Mouse (Mus musculus) E14TG2a.4 (cell line): Measurements from ENCODE around the gene Fezf2.

ENCODE experiments used
- H3K27me3 ChIP-seq: 2 replicates; pipeline ENCODE4 v1.6.1; 2014; ENCODE audit warnings: low read length, control low read depth; ENCODE audit not compliant: insufficient read depth
- H3K36me3 ChIP-seq: 2 replicates; pipeline ENCODE4 v1.6.1; 2014; ENCODE audit warnings: low read length, control low read depth; ENCODE audit not compliant: insufficient read depth
- H3K4me1 ChIP-seq: replicated peaks from 2 replicates; pipeline ENCODE4 v1.6.1; 2014; ENCODE audit warnings: low read depth, low read length, control low read depth
- H3K4me3 ChIP-seq: replicated peaks from 2 replicates; pipeline ENCODE4 v1.5.1; 2014; ENCODE audit warnings: mild to moderate bottlenecking, low read length
- H3K9me3 ChIP-seq: 2 replicates; pipeline ENCODE4 v1.6.1; 2014; ENCODE audit warnings: low read length, control low read depth
- CTCF ChIP-seq: conservative IDR thresholded peaks from 2 replicates; pipeline ENCODE4 v1.5.1; 2014; ENCODE audit warnings: low read length
- NANOG ChIP-seq: IDR thresholded peaks from 2 replicates; pipeline ENCODE4 v1.6.1; 2014; ENCODE audit warnings: borderline replicate concordance, low read length, mixed read lengths
- POU5F1 ChIP-seq: IDR thresholded peaks from 2 replicates; pipeline ENCODE4 v1.6.1; 2014; ENCODE audit warnings: low read length, borderline replicate concordance

The Fezf2 gene

DNA sequence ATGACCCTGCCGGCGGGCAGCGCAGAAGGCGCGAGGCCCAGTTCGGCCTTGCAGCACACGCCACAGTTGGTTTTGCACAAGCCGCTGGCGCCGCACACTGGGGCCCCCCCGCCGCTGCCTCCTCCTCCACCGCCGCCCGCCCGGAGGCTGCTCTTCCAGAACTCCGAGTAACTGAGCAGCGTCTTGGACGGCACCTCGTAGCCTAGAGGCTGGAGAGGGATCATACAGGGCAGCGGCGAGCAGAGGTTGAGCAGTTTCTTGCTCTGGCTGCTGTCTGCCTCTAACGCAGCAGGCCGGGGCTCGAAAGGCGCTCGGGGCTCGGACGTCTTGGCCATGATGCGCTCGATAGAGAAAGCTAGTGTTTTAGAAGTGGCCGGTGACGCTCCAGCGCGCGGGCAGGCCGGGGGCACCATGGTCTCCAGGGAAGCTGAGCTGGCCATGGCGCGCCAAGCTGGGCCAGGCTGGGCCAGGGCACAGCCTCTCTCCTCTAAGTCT, 3.2 kb downstream of the Fezf2 start:
- H3K4me3 ChIP-seq: peak overlapping the region; percentile 68
- H3K36me3 ChIP-seq: no peaks in the 10 kb centered on the region
- peaks cover 100% of the 10 kb centered on the region for H3K27me3 ChIP-seq
- H3K4me1 ChIP-seq: peaks cover 67% of the 10 kb centered on the region
- TF ChIP-seq POU5F1: no peak
- TF ChIP-seq CTCF: no peak
- no peak for TF ChIP-seq NANOG
- H3K9me3 ChIP-seq: no peaks in the 10 kb centered on the region

GRCm38 (mm10) chr14:12344061-12344745, 3.8 kb downstream of the Fezf2 start:
- H3K36me3 ChIP-seq: no peaks in the 10 kb centered on the region
- no peak for TF ChIP-seq CTCF
- TF ChIP-seq NANOG: no peak
- TF ChIP-seq POU5F1: no peak
- peaks cover 68% of the 10 kb centered on the region for H3K4me1 ChIP-seq
- H3K4me3 ChIP-seq: peak overlapping the region; percentile 68
- H3K9me3 ChIP-seq: no peaks in the 10 kb centered on the region
- H3K27me3 ChIP-seq: peaks cover 100% of the 10 kb centered on the region

DNA sequence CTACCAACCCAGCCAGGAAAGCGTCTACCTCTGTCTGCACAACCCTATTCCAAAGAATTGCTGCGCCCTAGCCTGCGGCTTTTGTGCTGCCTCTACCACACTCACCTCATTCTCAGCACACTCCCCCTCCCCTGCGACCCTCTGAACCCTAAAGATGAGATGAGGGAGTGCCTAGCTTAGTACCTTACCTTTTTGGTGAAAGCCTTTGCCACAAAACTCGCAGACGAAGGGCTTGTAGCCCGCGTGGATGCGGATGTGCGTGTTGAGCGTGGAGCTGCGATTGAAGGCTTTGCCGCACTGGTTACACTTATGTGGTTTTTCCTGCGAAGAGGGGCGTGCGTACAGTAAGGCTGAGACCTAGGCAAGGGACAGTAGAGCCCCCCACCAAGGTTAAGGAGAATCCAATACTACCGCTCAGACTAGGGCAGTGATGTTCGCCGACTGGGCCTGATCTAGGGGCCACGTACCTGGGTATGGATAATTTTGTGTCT, 4.5 kb downstream of the Fezf2 start:
- peaks cover 73% of the 10 kb centered on the region for H3K4me1 ChIP-seq
- H3K36me3 ChIP-seq: no peaks in the 10 kb centered on the region
- TF ChIP-seq POU5F1: no peak
- TF ChIP-seq CTCF: no peak
- no peak for TF ChIP-seq NANOG
- no peaks in the 10 kb centered on the region for H3K9me3 ChIP-seq
- peak overlapping the region; percentile 68; the same call in 1 of the 2 replicates for H3K4me3 ChIP-seq
- peaks cover 97% of the 10 kb centered on the region for H3K27me3 ChIP-seq

DNA sequence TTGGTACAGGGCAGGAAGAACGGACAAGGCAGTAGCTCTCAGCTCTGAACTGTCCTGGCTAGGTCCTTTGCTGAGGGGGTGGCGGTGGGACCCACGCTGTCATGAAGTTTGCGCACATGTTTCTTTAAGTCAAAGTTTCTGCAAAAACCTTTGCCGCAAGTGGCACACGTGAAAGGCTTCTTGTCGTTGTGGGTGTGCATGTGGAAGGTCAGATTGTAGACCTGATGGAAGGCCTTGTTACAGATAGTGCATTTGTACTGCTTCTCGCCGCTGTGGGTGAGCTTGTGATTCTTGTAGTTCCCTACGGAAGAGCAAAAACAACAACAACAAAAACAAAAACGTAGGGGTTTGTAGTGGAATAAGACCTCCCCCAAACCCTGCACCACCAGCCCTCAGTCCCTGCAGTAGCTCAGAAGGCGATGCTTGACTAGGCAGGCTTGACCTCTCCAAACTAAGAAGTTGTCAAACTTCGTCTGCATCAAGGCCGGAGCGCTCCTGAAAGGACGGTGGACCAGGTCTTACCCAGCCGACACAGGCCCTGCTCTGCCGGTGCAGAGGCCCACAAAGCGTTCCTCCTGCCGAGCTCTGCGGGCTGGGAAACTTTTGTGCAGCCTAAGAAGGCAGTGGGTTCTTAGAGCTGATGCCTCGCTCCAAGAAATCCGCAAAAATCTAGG, 5.4 kb downstream of the Fezf2 start:
- TF ChIP-seq POU5F1 (no peak), CTCF (no peak), NANOG (no peak)
- peaks cover 97% of the 10 kb centered on the region for H3K27me3 ChIP-seq
- H3K36me3 ChIP-seq: no peaks in the 10 kb centered on the region
- H3K4me1 ChIP-seq: peaks cover 81% of the 10 kb centered on the region
- H3K9me3 ChIP-seq: no peaks in the 10 kb centered on the region
- H3K4me3 ChIP-seq: no peak overlapping the region

DNA sequence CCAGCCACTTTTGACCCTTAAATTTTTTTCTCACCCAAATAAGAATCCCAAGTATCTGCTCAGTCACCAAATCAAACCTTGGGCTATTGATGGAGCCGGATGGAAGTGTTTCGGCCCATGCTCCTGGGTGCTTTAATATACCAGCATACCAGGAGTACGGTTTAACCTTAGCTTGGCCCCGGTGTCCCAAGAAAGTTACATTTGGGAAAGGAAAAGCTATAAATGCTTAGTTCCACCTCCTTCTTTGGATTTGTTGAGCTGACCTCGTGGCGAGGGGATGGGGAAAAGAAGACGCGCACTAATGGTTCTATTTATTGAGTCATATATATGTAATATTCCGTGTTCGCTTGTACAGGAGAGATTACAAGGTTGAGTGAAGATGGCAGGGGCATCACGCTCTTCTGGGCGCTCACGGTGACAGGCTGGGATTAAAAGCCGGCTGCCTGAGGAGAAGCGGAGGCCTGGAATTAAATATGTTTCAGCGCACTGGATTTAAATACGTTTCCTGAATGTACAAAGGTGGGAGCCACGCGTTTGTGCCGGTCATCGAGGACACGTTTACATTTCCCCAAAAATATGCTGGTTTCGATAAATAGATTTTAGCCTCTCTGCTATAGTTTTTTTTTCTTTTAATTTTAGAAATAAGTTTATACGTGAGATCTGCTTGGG, 6.1 kb downstream of the Fezf2 start:
- Histone ChIP-seq H3K36me3 (no peaks in the 10 kb centered on the region), H3K4me3 (peak overlapping the region; percentile 49), H3K27me3 (peaks cover 96% of the 10 kb centered on the region), H3K4me1 (peaks cover 87% of the 10 kb centered on the region), H3K9me3 (no peaks in the 10 kb centered on the region)
- TF ChIP-seq CTCF: no peak
- TF ChIP-seq NANOG: no peak
- no peak for TF ChIP-seq POU5F1

GRCm38 (mm10) chr14:12341075-12341788, 6.8 kb downstream of the Fezf2 start:
- no peak for TF ChIP-seq CTCF
- TF ChIP-seq POU5F1: no peak
- no peak for TF ChIP-seq NANOG
- peak overlapping the region; percentile 49 for H3K4me3 ChIP-seq
- H3K27me3 ChIP-seq: peaks cover 95% of the 10 kb centered on the region
- H3K4me1 ChIP-seq: peaks cover 80% of the 10 kb centered on the region
- no peaks in the 10 kb centered on the region for H3K9me3 ChIP-seq
- no peaks in the 10 kb centered on the region for H3K36me3 ChIP-seq

- peak overlapping the region; percentile 49 for H3K4me3 ChIP-seq
- peaks cover 73% of the 10 kb centered on the region for H3K4me1 ChIP-seq
- no peak for TF ChIP-seq NANOG
- no peak for TF ChIP-seq CTCF
- TF ChIP-seq POU5F1: no peak
- H3K27me3 ChIP-seq: peaks cover 95% of the 10 kb centered on the region
- H3K9me3 ChIP-seq: no peaks in the 10 kb centered on the region
- H3K36me3 ChIP-seq: no peaks in the 10 kb centered on the region
Measured at GRCm38 (mm10) chr14:12340238-12341074, 7.5 kb downstream of the Fezf2 start.
